Mouse (Mus musculus): ENCODE data around the gene Pclo.

- TF ChIP-seq CTCF (IDR thresholded peaks at IDR 0.05), result no peak
- TF ChIP-seq EP300 (IDR thresholded peaks at IDR 0.05), result no peak
Measured at GRCm38 (mm10) chr5:14707311-14707710, 192.6 kb downstream of the Pclo start.

Data from lung, postnatal 0 days (tissue).